Mouse (Mus musculus) MEL (cell line): ENCODE measurements around the gene Lhpp. TPM values are rescaled to one million over a fixed set of nuclear protein-coding genes. Genes with fewer than 3 reads are reported as not detected.

Source experiments
- DNase-seq: peaks from one replicate; pipeline ENCODE4 v3.0.0; 2011; ENCODE audit warnings: low read depth, low spot score
- H3K27ac ChIP-seq: 2 replicates; pipeline ENCODE4 v1.5.1; 2012; ENCODE audit warnings: low read depth, mild to moderate bottlenecking, control low read depth, low read length, moderate library complexity; ENCODE audit not compliant: control insufficient read depth
- H3K27me3 ChIP-seq, 2 experiments: fragments of 150-350 bp in 1 of 2; sonication (generic) in 1 of 2; 2 replicates each; pipeline ENCODE4 v1.6.1; 2012; ENCODE audit warnings: low read length in 2 of 2, mild to moderate bottlenecking in 2 of 2, improper control_type of control experiment in 1 of 2, moderate library complexity in 1 of 2; ENCODE audit not compliant: insufficient read depth in 2 of 2, control insufficient read depth in 1 of 2
- H3K36me3 ChIP-seq, 2 experiments: 2 replicates each; pipeline ENCODE4 v1.6.1; 2012 to 2014; ENCODE audit warnings: low read length in 2 of 2, improper control_type of control experiment in 1 of 2, inconsistent platforms in 1 of 2, mild to moderate bottlenecking in 1 of 2; ENCODE audit not compliant: insufficient read depth in 2 of 2, control insufficient read depth in 1 of 2
- H3K4me1 ChIP-seq, 2 experiments: fragments of 150-350 bp in 1 of 2; sonication (generic) in 1 of 2; 2 replicates each; pipeline ENCODE4 v1.6.1; 2012; ENCODE audit warnings: low read length in 2 of 2, improper control_type of control experiment in 1 of 2, mild to moderate bottlenecking in 1 of 2; ENCODE audit not compliant: insufficient read depth in 2 of 2, control insufficient read depth in 1 of 2
- H3K4me3 ChIP-seq, 2 experiments: fragments of 150-350 bp in 1 of 2; sonication (generic) in 1 of 2; 2 replicates each; pipeline ENCODE4 v1.5.1; 2012; ENCODE audit warnings: low read depth in 2 of 2, low read length in 2 of 2, mild to moderate bottlenecking in 2 of 2, moderate library complexity in 2 of 2, control low read depth in 1 of 2, improper control_type of control experiment in 1 of 2; ENCODE audit not compliant: control insufficient read depth in 1 of 2, insufficient read depth in 1 of 2
- H3K79me2 ChIP-seq: 2 replicates; pipeline ENCODE4 v1.6.1; 2012; ENCODE audit warnings: mild to moderate bottlenecking, low read length, moderate library complexity; ENCODE audit not compliant: control insufficient read depth, poor library complexity, insufficient read depth
- H3K9ac ChIP-seq: 2 replicates; pipeline ENCODE4 v1.6.1; 2012; ENCODE audit warnings: low read depth, mild to moderate bottlenecking, control low read depth, low read length, moderate library complexity; ENCODE audit not compliant: control insufficient read depth, poor library complexity, severe bottlenecking
- H3K9me3 ChIP-seq: fragments of 150-350 bp; sonication (generic); replicated peaks from 2 replicates; pipeline ENCODE4 v1.6.1; 2012; ENCODE audit warnings: mild to moderate bottlenecking, low read length, improper control_type of control experiment, moderate library complexity; ENCODE audit not compliant: insufficient read depth
- BHLHE40 ChIP-seq: IDR thresholded peaks from 2 replicates; pipeline ENCODE4 v1.6.1; 2012; ENCODE audit warnings: low read depth, mild to moderate bottlenecking, inconsistent platforms, low read length, improper control_type of control experiment, borderline replicate concordance
- CHD1 ChIP-seq: IDR thresholded peaks from 2 replicates; pipeline ENCODE4 v1.6.1; 2012; ENCODE audit warnings: low read depth, mild to moderate bottlenecking, inconsistent platforms, low read length, improper control_type of control experiment
- ELF1 ChIP-seq: IDR thresholded peaks from 2 replicates; pipeline ENCODE4 v1.6.1; 2014; ENCODE audit warnings: low read depth, mild to moderate bottlenecking, inconsistent platforms, low read length, improper control_type of control experiment, moderate library complexity
- EP300 ChIP-seq, 2 experiments: IDR thresholded peaks; 2 replicates each; pipeline ENCODE4 v1.6.1; 2011; ENCODE audit warnings: improper control_type of control experiment in 2 of 2, low read length in 2 of 2, low read depth in 1 of 2, mild to moderate bottlenecking in 1 of 2
- ETS1 ChIP-seq: IDR thresholded peaks from 2 replicates; pipeline ENCODE4 v1.6.1; 2012; ENCODE audit warnings: low read depth, mild to moderate bottlenecking, inconsistent platforms, low read length, improper control_type of control experiment, moderate library complexity
- GATA1 ChIP-seq: IDR thresholded peaks from 2 replicates; pipeline ENCODE4 v1.6.1; 2011; ENCODE audit warnings: low read depth, low read length, improper control_type of control experiment
- KAT2A ChIP-seq: conservative IDR thresholded peaks from 2 replicates; pipeline ENCODE4 v1.6.1; 2012; ENCODE audit warnings: low read depth, low read length, improper control_type of control experiment, inconsistent platforms
- MAX ChIP-seq: IDR thresholded peaks from 2 replicates; pipeline ENCODE4 v1.6.1; 2011; ENCODE audit warnings: low read length, improper control_type of control experiment
- MYB ChIP-seq: IDR thresholded peaks from 2 replicates; pipeline ENCODE4 v1.6.1; 2011; ENCODE audit warnings: mild to moderate bottlenecking, low read depth, low read length, improper control_type of control experiment
- MYC ChIP-seq: IDR thresholded peaks from 2 replicates; pipeline ENCODE4 v1.6.1; 2011; ENCODE audit warnings: low read depth, mild to moderate bottlenecking, low read length, improper control_type of control experiment, moderate library complexity
- NRF1 ChIP-seq: IDR thresholded peaks from 2 replicates; pipeline ENCODE4 v1.6.1; 2014; ENCODE audit warnings: low read depth, mild to moderate bottlenecking, inconsistent platforms, low read length, improper control_type of control experiment, moderate library complexity; ENCODE audit not compliant: poor library complexity, insufficient read depth, severe bottlenecking
- POLR2A ChIP-seq, 2 experiments: IDR thresholded peaks; 2 replicates each; pipeline ENCODE4 v1.6.1; 2011 to 2012; ENCODE audit warnings: low read length in 2 of 2, mild to moderate bottlenecking in 2 of 2, control low read depth in 1 of 2, improper control_type of control experiment in 1 of 2, low read depth in 1 of 2, moderate library complexity in 1 of 2; ENCODE audit not compliant: control insufficient read depth in 1 of 2, insufficient read depth in 1 of 2, poor library complexity in 1 of 2
- RCOR1 ChIP-seq: IDR thresholded peaks from 2 replicates; pipeline ENCODE4 v1.6.1; 2012; ENCODE audit warnings: low read depth, mild to moderate bottlenecking, inconsistent platforms, low read length, improper control_type of control experiment
- SIN3A ChIP-seq: IDR thresholded peaks from 2 replicates; pipeline ENCODE4 v1.6.1; 2012; ENCODE audit warnings: low read length, improper control_type of control experiment, inconsistent platforms
- TCF12 ChIP-seq: IDR thresholded peaks from 2 replicates; pipeline ENCODE4 v1.6.1; 2014; ENCODE audit warnings: low read depth, mild to moderate bottlenecking, inconsistent platforms, low read length, improper control_type of control experiment, moderate library complexity
- UBTF ChIP-seq: IDR thresholded peaks from 2 replicates; pipeline ENCODE4 v1.6.1; 2012; ENCODE audit warnings: low read depth, mild to moderate bottlenecking, inconsistent platforms, low read length, improper control_type of control experiment, moderate library complexity, borderline replicate concordance; ENCODE audit not compliant: insufficient read depth
- USF1 ChIP-seq: IDR thresholded peaks from 2 replicates; pipeline ENCODE4 v1.6.1; 2014; ENCODE audit warnings: low read depth, mild to moderate bottlenecking, inconsistent platforms, low read length, improper control_type of control experiment, moderate library complexity
- USF2 ChIP-seq, 2 experiments: IDR thresholded peaks; 2 replicates each; pipeline ENCODE4 v1.6.1; 2011 to 2012; ENCODE audit warnings: improper control_type of control experiment in 2 of 2, low read length in 2 of 2, borderline replicate concordance in 1 of 2, inconsistent platforms in 1 of 2, low read depth in 1 of 2, mild to moderate bottlenecking in 1 of 2; ENCODE audit not compliant: insufficient read depth in 1 of 2
- ZC3H11A ChIP-seq: IDR thresholded peaks from 2 replicates; pipeline ENCODE4 v1.6.1; 2012; ENCODE audit warnings: low read depth, mild to moderate bottlenecking, inconsistent platforms, low read length, improper control_type of control experiment
- ZNF384 ChIP-seq: IDR thresholded peaks from 2 replicates; pipeline ENCODE4 v1.6.1; 2012; ENCODE audit warnings: low read depth, mild to moderate bottlenecking, inconsistent platforms, low read length, improper control_type of control experiment
- polyA plus RNA-seq, 2 experiments: library from polyadenylated mRNA; stranded (reverse) in 1 of 2; unstranded in 1 of 2; fragments of >175 nt in 1 of 2; fragments of >200 nt in 1 of 2; gene quantifications; 2 replicates each; pipeline versions ENCODE4 v1.2.1 to v1.2.4; 2012; ENCODE audit warnings: low replicate concordance in 2 of 2, low read depth in 1 of 2; ENCODE audit not compliant: insufficient read length in 2 of 2, insufficient read depth in 1 of 2, missing spikeins in 1 of 2
- total RNA-seq: library from RNA; depleted of rRNA; stranded (reverse); fragments of 300-350 nt; gene quantifications from 2 replicates; pipeline ENCODE4 v1.2.3, GENCODE M21; 2012

Gene Lhpp
- total and polyA plus RNA-seq, 3 experiments = 31.0 to 39.3 TPM; not detected in 1

DNA sequence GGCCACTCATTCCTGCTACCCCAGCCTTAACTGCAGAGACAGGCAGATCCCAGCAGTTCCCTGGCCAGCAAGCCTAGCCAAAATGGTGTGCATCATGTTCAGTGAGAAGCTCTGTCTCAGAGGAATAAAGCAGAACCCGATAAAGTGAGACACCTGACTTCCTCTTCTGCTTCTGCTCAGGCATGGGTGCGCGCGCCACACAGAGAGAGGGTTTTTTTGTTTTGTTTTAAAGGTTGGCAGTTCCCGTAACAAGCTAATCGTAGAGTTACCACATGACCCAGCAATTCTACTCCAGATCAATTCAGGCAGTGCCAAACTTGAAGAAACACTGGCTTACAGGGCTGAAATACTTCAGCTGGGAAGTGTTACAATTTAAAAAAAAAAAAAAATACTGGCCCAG is 41.6 kb upstream of the Lhpp start:
- DNase-seq = peak; percentile 82
- H3K27ac ChIP-seq = peak overlapping the region; percentile 69
- H3K27me3 ChIP-seq = no peaks in the 10 kb centered on the region
- H3K9me3 ChIP-seq = no peaks in the 10 kb centered on the region
- TF ChIP-seq USF1 = peak; percentile 74
- no peak for TF ChIP-seq POLR2A (IDR thresholded peaks at IDR 0.05; ENCODE audit: control insufficient read depth in 1 of 2, insufficient read depth in 1 of 2, low read depth in 1 of 2, low read length in 2 of 2, poor library complexity in 1 of 2)
- TF ChIP-seq BHLHE40 = no peak
- TF ChIP-seq NRF1 = peak; percentile 78
- no peak for TF ChIP-seq USF2 (IDR thresholded peaks at IDR 0.05; ENCODE audit: borderline replicate concordance in 1 of 2, insufficient read depth in 1 of 2, low read depth in 1 of 2, low read length in 2 of 2)
- TF ChIP-seq MYB = no peak
- no peak for TF ChIP-seq MYC
- peak; percentile 38 for TF ChIP-seq SIN3A
- peak; percentile 50; the same call in 1 of the 2 replicates for TF ChIP-seq GATA1
- peak; percentile 60 for TF ChIP-seq ETS1
- TF ChIP-seq ZC3H11A = no peak
- no peak for TF ChIP-seq RCOR1
- TF ChIP-seq MAX = no peak
- TF ChIP-seq KAT2A = no peak
- TF ChIP-seq ZNF384 = peak; percentile 72
- TF ChIP-seq ELF1 = no peak
- TF ChIP-seq CHD1 = no peak
- TF ChIP-seq, all 39 proteins: peak for 6
- peak overlapping the region; percentile 15; the same call in 1 of the 2 replicates for H3K9ac ChIP-seq
- H3K79me2 ChIP-seq = peaks cover 29% of the 10 kb centered on the region
- H3K4me3 ChIP-seq = no peak overlapping the region
- peaks cover 42% of the 10 kb centered on the region in 2 experiments for H3K36me3 ChIP-seq
- peaks cover 28 to 32% of the 10 kb centered on the region in 2 experiments for H3K4me1 ChIP-seq

DNA sequence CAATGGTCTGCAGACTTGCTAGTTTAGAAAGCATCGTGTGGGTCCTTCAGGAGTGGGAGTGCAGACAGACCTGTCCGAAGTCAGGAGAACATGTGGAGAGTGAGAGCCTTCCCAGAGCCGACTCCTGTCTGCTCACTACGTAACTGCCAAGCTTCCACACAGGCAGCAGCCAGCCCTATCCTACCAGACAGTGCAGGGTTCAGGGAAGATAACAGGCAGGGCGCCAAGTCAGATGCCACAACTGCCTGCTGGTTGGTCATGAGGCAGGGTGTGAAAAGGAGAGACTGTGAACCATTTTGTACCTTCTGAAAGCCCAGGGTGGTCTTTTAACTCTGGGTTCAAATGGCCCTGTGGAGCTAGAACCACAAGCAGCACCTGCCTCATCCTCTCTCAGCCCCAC is 40.4 kb upstream of the Lhpp start:
- TF ChIP-seq UBTF (no peak), EP300 (IDR thresholded peaks at IDR 0.05; ENCODE audit: low read depth in 1 of 2, low read length in 2 of 2) (peak in 1 of 2 experiments; percentile 23; a peak in 1 of 4 replicates), TCF12 (peak; percentile 35; the same call in 1 of the 2 replicates)
- Histone ChIP-seq H3K36me3 (peaks cover 34 to 52% of the 10 kb centered on the region in 2 experiments), H3K79me2 (peaks cover 38% of the 10 kb centered on the region), H3K27me3 (no peaks in the 10 kb centered on the region), H3K4me3 (no peak overlapping the region), H3K9me3 (no peaks in the 10 kb centered on the region), H3K4me1 (peaks cover 33 to 36% of the 10 kb centered on the region in 2 experiments), H3K27ac (0 out of 2 replicates have a peak overlapping the region, but pooled peaks have one; percentile 2), H3K9ac (no peak overlapping the region)
- DNase-seq = no peak
